ENCODE assay signal across 19 mouse cellular contexts in genomic region chr1:134625325-134625724, GRCm38 (mm10). TPM values are rescaled to one million over a fixed set of nuclear protein-coding genes. Genes with fewer than 3 reads are reported as not detected.
"Had no signal": no experiment of that assay in that cellular context is flagged by ENCODE, and none has a peak within 500 bp of the region (broad histone marks: within the 10 kb centered on the region; RNA-seq: fewer than 3 reads in every experiment).

No protein-coding gene starts in this region.

- H3K4me2 ChIP-seq: lung, embryonic 14.5 days; midbrain, embryonic 11.5 days; midbrain, embryonic 13.5 days; midbrain, embryonic 15.5 days; neural tube, embryonic 12.5 days; stomach, embryonic 15.5 days had no signal

- DNase-seq: lung, adult 18-20 months; lung, embryonic 14.5 days; lung, postnatal 10 days; lung, postnatal 4 days; right cerebral cortex, postnatal 14 days; thymus, adult 18-20 months; thymus, postnatal 14 days; thymus, postnatal 36 days had no signal

- H3K27ac ChIP-seq: liver, embryonic 14.5 days; midbrain, embryonic 13.5 days; midbrain, embryonic 15.5 days; neural tube, embryonic 12.5 days; stomach, embryonic 15.5 days; stomach, postnatal 0 days had no signal

- H3K27me3 ChIP-seq: midbrain, embryonic 13.5 days; midbrain, embryonic 15.5 days; neural tube, embryonic 12.5 days; stomach, embryonic 15.5 days had no signal

- H3K4me1 ChIP-seq: midbrain, embryonic 13.5 days; midbrain, embryonic 15.5 days; neural tube, embryonic 12.5 days; stomach, embryonic 15.5 days had no signal

- H3K9ac ChIP-seq: liver, embryonic 14.5 days; lung, embryonic 14.5 days; midbrain, embryonic 13.5 days; midbrain, embryonic 15.5 days; neural tube, embryonic 12.5 days; stomach, embryonic 15.5 days had no signal

- H3K4me3 ChIP-seq: midbrain, embryonic 13.5 days; midbrain, embryonic 15.5 days; neural tube, embryonic 12.5 days; stomach, embryonic 15.5 days had no signal

- ATAC-seq: midbrain, embryonic 13.5 days; midbrain, embryonic 15.5 days had no signal

- H3K9me3 ChIP-seq: midbrain, embryonic 13.5 days; midbrain, embryonic 15.5 days; neural tube, embryonic 12.5 days; stomach, embryonic 15.5 days had no signal

RNA-seq across cellular contexts. Expression of gene Syt2, which starts 21.2 kb away (rescaled TPM):
- total RNA-seq: megakaryocyte, adult 5-6 weeks; monocyte, adult 5-6 weeks; neutrophil, adult 5-6 weeks had no signal
- polyA plus RNA-seq: spleen, adult 2 months had no signal
